Mouse (Mus musculus): ENCODE measurements around the gene Fnbp4.
"Not testable (repeated sequence)": the region's sequence is repeated elsewhere in the genome, so short reads cannot be mapped to it uniquely, and the experiment has no call there.

Gene Fnbp4

GRCm38 (mm10) chr2:90788126-90788525 lies 43.0 kb downstream of the Fnbp4 start:
- no peak for DNase-seq

DNA sequence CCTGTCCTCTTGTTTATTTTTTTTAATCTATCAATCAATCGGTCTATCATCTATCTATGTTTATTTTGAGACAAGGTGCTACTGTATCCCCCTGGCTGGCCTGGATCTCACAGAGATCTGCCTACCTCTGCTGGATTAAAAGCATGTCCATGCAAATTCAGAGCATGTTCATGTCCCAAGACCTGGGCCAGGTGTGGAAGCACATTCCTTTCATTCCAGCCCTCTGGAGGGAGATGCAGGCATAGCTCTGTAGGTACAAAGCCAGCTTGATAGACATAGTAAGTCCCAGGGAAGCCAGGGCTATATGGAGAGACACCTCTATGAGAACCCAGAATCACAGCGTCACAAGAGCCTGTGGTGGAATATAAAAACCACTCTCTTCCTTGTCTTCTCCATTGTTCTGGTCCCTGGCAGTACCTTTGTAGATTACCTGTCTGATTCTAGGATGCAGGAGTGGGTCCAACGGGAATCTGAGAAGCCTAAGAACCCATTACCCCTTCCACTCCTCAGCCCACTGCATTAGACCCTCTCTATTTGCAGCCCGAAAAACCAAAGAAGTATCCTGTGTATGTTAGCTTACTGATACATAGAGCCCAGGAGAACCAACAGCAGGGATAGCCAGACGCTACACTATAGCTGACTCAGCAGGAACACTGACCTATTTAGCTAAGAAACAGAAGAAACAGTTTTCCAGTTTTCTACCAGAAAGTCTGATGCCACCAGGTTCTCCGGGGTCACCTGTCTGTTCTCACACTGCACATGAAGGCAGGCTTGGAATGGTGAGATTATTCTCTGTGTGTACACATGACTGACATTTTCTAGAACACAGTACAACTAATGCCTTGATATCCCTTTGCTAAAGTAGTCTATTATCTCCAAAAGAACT lies 63.3 kb downstream of the Fnbp4 start:
- DNase-seq, result no peak

GRCm38 (mm10) chr2:90810751-90811150 lies 65.6 kb downstream of the Fnbp4 start:
- no peak for DNase-seq

GRCm38 (mm10) chr2:90815266-90815665 lies 70.1 kb downstream of the Fnbp4 start:
- no peak for DNase-seq

DNA sequence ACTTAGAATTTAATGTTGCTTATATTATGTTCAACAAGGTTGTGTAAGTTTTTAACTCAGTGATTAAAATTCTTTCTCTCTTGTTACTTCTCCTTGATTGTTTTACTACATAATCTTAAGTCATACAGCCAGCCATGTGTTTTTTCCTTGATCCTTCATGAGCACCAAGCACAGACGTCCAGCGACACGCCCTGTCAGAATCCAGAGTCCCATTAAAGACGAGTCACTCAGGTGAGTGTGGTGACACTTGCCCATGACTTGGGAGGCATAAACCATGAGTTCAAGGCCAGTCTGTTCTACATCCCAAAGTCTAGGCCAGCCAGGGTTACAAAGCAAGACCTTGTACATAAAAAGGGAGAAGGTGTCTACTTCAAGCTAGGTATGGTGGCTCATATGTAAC lies 71.0 kb downstream of the Fnbp4 start:
- DNase-seq, result no peak

DNA sequence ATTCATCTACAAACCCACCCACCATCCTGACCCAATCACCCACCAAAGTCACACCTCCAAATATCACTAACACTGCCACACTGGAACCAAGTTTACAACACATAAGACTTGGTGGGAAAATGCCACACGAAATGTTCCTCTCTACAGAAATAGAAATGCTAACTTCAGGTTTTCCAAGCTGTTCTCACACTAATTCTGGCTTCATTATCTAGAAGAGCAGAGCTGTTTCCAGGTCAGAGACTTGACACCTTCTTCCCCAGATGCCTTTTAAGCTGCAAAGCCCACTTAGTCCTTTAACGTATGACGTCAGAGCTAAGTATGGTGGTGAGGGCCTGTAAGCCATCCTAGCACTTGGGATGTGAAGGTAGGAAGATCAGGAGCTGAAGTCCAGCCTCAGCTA lies 73.5 kb downstream of the Fnbp4 start:
- no peak for DNase-seq

GRCm38 (mm10) chr2:90820894-90821293 lies 75.7 kb downstream of the Fnbp4 start:
- DNase-seq, result no peak

DNA sequence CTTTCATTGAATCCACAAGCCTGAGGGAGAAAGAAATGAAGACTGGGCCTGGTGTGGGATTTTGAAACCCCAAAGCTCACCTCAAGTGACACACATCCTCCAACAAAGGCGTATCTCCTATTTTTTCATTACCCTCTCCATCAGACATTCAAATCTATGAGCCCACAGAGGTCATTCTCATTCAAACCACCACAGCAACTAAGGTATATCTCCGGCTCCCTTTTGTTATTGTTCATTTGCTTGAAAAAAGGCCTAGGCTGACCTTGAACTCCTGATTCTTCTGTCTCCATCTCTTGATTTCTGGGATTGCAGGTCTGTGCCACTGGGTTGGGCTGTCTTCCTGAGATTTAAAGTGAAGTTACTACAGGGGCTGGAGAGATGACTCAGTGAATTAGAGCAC lies 77.8 kb downstream of the Fnbp4 start:
- DNase-seq, result no peak

DNA sequence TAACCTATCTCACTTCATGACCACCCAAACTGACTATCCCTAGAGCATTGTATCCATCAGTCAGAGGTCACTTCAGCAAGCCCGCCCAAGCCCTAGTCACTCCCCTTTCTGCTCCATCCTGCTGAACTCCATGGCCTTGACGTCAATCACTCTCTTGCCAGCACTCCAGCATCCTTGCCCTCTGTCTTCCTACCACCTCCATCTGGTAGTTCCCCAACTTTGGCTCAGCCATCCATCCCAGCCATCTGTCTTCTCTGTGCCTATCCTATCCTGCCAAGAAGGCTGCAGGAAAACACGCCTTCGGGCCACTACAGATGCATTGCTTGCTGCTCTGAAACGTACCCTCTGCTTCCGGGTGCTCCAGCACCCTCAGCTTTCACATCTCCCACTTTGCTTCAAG lies 78.6 kb downstream of the Fnbp4 start:
- DNase-seq, result no peak

GRCm38 (mm10) chr2:90824528-90824927 lies 79.4 kb downstream of the Fnbp4 start:
- DNase-seq, result not testable (repeated sequence)

DNA sequence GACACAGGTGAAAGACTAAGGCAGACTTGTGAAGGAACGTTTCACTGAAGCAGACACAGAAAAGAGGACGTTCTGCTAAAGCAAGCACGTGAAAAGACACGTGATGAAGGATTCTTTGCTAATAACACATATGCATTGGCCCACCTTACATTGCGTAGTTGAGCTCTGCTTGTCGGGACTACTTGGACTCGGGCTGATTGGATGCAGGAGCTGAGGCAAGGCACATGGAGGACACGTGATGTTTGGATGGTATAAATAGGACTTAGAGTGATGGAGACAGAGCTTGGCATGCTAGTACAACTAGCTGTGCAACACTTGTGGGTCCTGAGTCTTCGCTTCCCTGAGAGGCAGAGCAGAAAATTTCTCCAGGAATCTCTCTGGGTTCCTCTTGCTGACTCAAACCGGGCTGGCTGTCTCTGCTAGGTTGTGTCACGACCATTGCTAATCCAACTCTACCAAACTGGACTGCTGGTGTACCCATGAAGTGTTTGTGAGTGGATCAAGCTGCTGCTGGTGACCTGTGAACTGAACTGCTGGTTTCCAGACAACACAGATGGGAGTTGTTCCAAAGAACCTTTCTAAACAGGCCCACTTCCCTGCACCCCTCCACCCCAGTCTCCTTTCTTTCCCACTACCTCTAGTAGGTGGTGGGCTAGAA lies 80.5 kb downstream of the Fnbp4 start:
- DNase-seq, result no peak

- no peak for DNase-seq
Measured at GRCm38 (mm10) chr2:90828739-90829138, 83.6 kb downstream of the Fnbp4 start.
